Mouse (Mus musculus) heart, adult 2 months (tissue): ENCODE measurements around the gene Mcu. TPM values are rescaled to one million over a fixed set of nuclear protein-coding genes. Genes with fewer than 3 reads are reported as not detected.

Source experiments
- DNase-seq, 2 experiments: peaks; one replicate each; pipeline ENCODE4 v3.0.0; 2021
- H3K27ac ChIP-seq: fragments of 200-600 bp; 2 replicates; pipeline ENCODE4 v1.8.1; 2022
- H3K27me3 ChIP-seq: fragments of 200-500 bp; 2 replicates; pipeline ENCODE4 v1.6.1; 2012; ENCODE audit warnings: mild to moderate bottlenecking, low read length, inconsistent platforms, mixed read lengths; ENCODE audit not compliant: control insufficient read depth, insufficient read depth
- H3K36me3 ChIP-seq: fragments of 200-500 bp; 2 replicates; pipeline ENCODE4 v1.6.1; 2012; ENCODE audit warnings: low read length, inconsistent platforms; ENCODE audit not compliant: control insufficient read depth, insufficient read depth
- H3K4me1 ChIP-seq: fragments of 200-500 bp; 2 replicates; pipeline ENCODE4 v1.6.1; 2011; ENCODE audit warnings: low read length; ENCODE audit not compliant: control insufficient read depth, insufficient read depth
- H3K4me3 ChIP-seq: fragments of 200-600 bp; 2 replicates; pipeline ENCODE4 v1.8.1; 2022
- H3K79me2 ChIP-seq: fragments of 200-500 bp; replicated peaks from 2 replicates; pipeline ENCODE4 v1.6.1; 2012; ENCODE audit warnings: mild to moderate bottlenecking, inconsistent platforms, low read length, moderate library complexity, mixed read lengths; ENCODE audit not compliant: control insufficient read depth, insufficient read depth
- H3K9ac ChIP-seq: fragments of 200-500 bp; 2 replicates; pipeline ENCODE4 v1.6.1; 2012; ENCODE audit warnings: low read depth, mild to moderate bottlenecking, control low read depth, inconsistent platforms, low read length, mixed read lengths
- CTCF ChIP-seq: fragments of 200-600 bp; IDR thresholded peaks from 2 replicates; pipeline ENCODE4 v1.8.1; 2022; ENCODE audit warnings: antibody characterized with exemption, mild to moderate bottlenecking, moderate library complexity
- EP300 ChIP-seq: fragments of 200-500 bp; IDR thresholded peaks from 2 replicates; pipeline ENCODE4 v1.6.1; 2011; ENCODE audit warnings: low read depth, low read length, control low read depth; ENCODE audit not compliant: insufficient read depth
- POLR2A ChIP-seq: fragments of 200-500 bp; IDR thresholded peaks from 2 replicates; pipeline ENCODE4 v1.6.1; 2011; ENCODE audit warnings: mild to moderate bottlenecking, low read depth, low read length, control low read depth; ENCODE audit not compliant: insufficient read depth
- WGBS: fragments of 180-500 bp; shearing (Covaris S2); methylation state at CpG from one replicate; pipeline ENCODE4 v1.1.7; 2018; 5-methylcytosine and 5-hydroxymethylcytosine counted together
- intact Hi-C: fragments of 180-260 bp; cut with DNase I; formaldehyde crosslinking; loops from one replicate; pipeline ENCODE4 v1.15.1; 2025
- polyA plus RNA-seq: library from polyadenylated mRNA; depleted of rRNA; stranded (reverse); fragments of >200 nt; gene quantifications from 2 replicates; pipeline ENCODE4 v1.2.3, GENCODE M21; 2012
- total RNA-seq, 2 experiments: library from RNA; stranded (reverse); gene quantifications; 2 replicates each; pipeline ENCODE4 v1.2.3; 2021

Mcu gene
- total and polyA plus RNA-seq, 3 experiments, result 10.4 to 21.6 (median 20.0) TPM

- DNase-seq, result no peak
- peaks cover 3% of the 10 kb centered on the region; the same call in 1 of the 2 replicates for H3K4me1 ChIP-seq
- H3K36me3 ChIP-seq, result no peaks in the 10 kb centered on the region
- no peak overlapping the region for H3K9ac ChIP-seq
- WGBS, result 93% methylated on average over 9 of the region's 9 CpGs
- no peak overlapping the region for H3K27ac ChIP-seq
- H3K79me2 ChIP-seq, result no peaks in the 10 kb centered on the region
- TF ChIP-seq POLR2A (no peak), EP300 (no peak), CTCF (no peak)
- no peaks in the 10 kb centered on the region for H3K27me3 ChIP-seq
- intact Hi-C loops, result loop anchor here (5.0 kb wide), 1 partner anchor 116 kb away; the partner anchor contains the start of genes Gm10322 and Mcu
- H3K4me3 ChIP-seq, result no peak overlapping the region
These were observed 114.7 kb downstream of the Mcu start for GRCm38 (mm10) chr10:59501761-59502160.

- no peak overlapping the region for H3K4me3 ChIP-seq
- WGBS, result 86% methylated on average over 3 of the region's 3 CpGs
These were observed 116.3 kb downstream of the Mcu start for GRCm38 (mm10) chr10:59500225-59500624.

GRCm38 (mm10) chr10:59497019-59497418, 119.5 kb downstream of the Mcu start:
- WGBS, result 93% methylated on average over 11 of the region's 11 CpGs
- Histone ChIP-seq H3K4me3 (no peak overlapping the region), H3K9ac (no peak overlapping the region), H3K79me2 (no peaks in the 10 kb centered on the region), H3K4me1 (no peaks in the 10 kb centered on the region; the same call in 1 of the 2 replicates), H3K36me3 (no peaks in the 10 kb centered on the region), H3K27me3 (no peaks in the 10 kb centered on the region), H3K27ac (no peak overlapping the region)
- no peak for TF ChIP-seq POLR2A
- TF ChIP-seq CTCF, result no peak
- no peak for DNase-seq
- intact Hi-C loops, result no loop called here

More at GRCm38 (mm10) chr10:59500225-59500624, 116.3 kb downstream of the Mcu start:
- TF ChIP-seq EP300, result no peak
- no peak for TF ChIP-seq POLR2A
- TF ChIP-seq CTCF, result no peak
- H3K36me3 ChIP-seq, result no peaks in the 10 kb centered on the region
- DNase-seq, result no peak
- intact Hi-C loops, result loop anchor here (5.0 kb wide), 1 partner anchor 117 kb away; the partner anchor contains the start of genes Gm10322 and Mcu
- peaks cover 3% of the 10 kb centered on the region; the same call in 1 of the 2 replicates for H3K4me1 ChIP-seq
- no peaks in the 10 kb centered on the region for H3K79me2 ChIP-seq
- no peak overlapping the region for H3K27ac ChIP-seq
- no peaks in the 10 kb centered on the region for H3K27me3 ChIP-seq
- no peak overlapping the region for H3K9ac ChIP-seq

GRCm38 (mm10) chr10:59494917-59495316, 121.6 kb downstream of the Mcu start:
- no peak for TF ChIP-seq CTCF
- no peak for TF ChIP-seq POLR2A
- TF ChIP-seq EP300, result no peak
- no peaks in the 10 kb centered on the region for H3K4me1 ChIP-seq
- no peak overlapping the region for H3K27ac ChIP-seq
- no peaks in the 10 kb centered on the region for H3K27me3 ChIP-seq
- H3K4me3 ChIP-seq, result no peak overlapping the region
- no peak overlapping the region for H3K9ac ChIP-seq
- WGBS, result 87% methylated on average over 8 of the region's 8 CpGs
- H3K79me2 ChIP-seq, result no peaks in the 10 kb centered on the region
- intact Hi-C loops, result loop anchor here (2.0 kb wide), 1 partner anchor 322 kb away; no protein-coding TSS in a partner anchor
- no peaks in the 10 kb centered on the region for H3K36me3 ChIP-seq
- DNase-seq, result no peak

GRCm38 (mm10) chr10:59494044-59494443, 122.4 kb downstream of the Mcu start:
- H3K4me3 ChIP-seq, result no peak overlapping the region
- intact Hi-C loops, result loop anchor here (2.0 kb wide), 1 partner anchor 323 kb away; no protein-coding TSS in a partner anchor
- no peaks in the 10 kb centered on the region for H3K27me3 ChIP-seq
- H3K27ac ChIP-seq, result no peak overlapping the region
- H3K9ac ChIP-seq, result no peak overlapping the region
- no peaks in the 10 kb centered on the region for H3K4me1 ChIP-seq
- TF ChIP-seq EP300 (no peak), CTCF (peak; percentile 66)
- H3K79me2 ChIP-seq, result no peaks in the 10 kb centered on the region
- WGBS, result 26% methylated on average over 2 of the region's 2 CpGs
- H3K36me3 ChIP-seq, result no peaks in the 10 kb centered on the region
- peak in 1 of 2 experiments; percentile 22 for DNase-seq

GRCm38 (mm10) chr10:59490920-59491319, 125.6 kb downstream of the Mcu start:
- H3K9ac ChIP-seq, result no peak overlapping the region
- no peak overlapping the region for H3K27ac ChIP-seq
- H3K27me3 ChIP-seq, result no peaks in the 10 kb centered on the region
- no peak overlapping the region for H3K4me3 ChIP-seq
- no peaks in the 10 kb centered on the region for H3K36me3 ChIP-seq
- intact Hi-C loops, result loop anchor here (1.0 kb wide), 1 partner anchor 374 kb away; no protein-coding TSS in a partner anchor
- H3K79me2 ChIP-seq, result no peaks in the 10 kb centered on the region
- 90% methylated on average over 8 of the region's 8 CpGs for WGBS
- DNase-seq, result no peak
- TF ChIP-seq POLR2A (no peak), CTCF (peak; percentile 62), EP300 (no peak)
- H3K4me1 ChIP-seq, result no peaks in the 10 kb centered on the region
